Mouse (Mus musculus): Measurements from ENCODE around the gene Metrn. TPM values are rescaled to one million over a fixed set of nuclear protein-coding genes. Genes with fewer than 3 reads are reported as not detected.

Metrn gene
- polyA plus RNA-seq (2016; fragmentation: Nextera tagmentation; extraction: Ambion mirVana) = 29.1 and 31.7 TPM in 2 replicates

DNA sequence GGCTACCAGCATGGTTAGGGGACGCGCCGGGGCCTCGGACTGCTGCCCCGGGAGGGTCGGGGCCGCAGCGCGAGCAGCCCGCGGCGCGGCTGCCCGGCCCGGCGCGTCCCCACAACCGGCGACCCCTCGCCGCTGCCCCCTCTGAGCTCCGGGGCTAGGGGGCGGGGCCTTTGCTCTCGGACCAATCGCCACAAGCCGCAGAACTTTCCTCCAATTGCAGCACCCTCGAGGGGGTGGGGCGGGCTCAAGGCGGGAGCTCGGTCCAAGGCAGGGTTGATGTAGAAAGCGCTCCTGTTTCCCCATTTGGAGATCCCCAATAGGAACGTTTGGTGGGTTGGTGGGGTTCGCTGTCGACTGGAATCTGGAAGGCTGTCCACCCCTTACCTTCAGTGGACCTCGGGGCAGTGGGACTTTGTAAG lies at the start of gene Metrn:
Metrn (minus strand) TSS at position 186 of the 419 bp plus-strand sequence.
- Histone ChIP-seq H3K9me3 (replicated peaks) (no peaks in the 10 kb centered on the region), H3K4me2 (peak within 1 kb of the TSS; percentile 95), H3K36me3 (peaks cover 13% of the 10 kb centered on the region), H3K27me3 (replicated peaks) (peaks cover 6% of the 10 kb centered on the region), H3K27ac (peak within 1 kb of the TSS; percentile 68; the same call in 1 of the 2 replicates), H3K4me1 (peaks cover 48% of the 10 kb centered on the region), H3K4me3 (peak within 1 kb of the TSS; percentile 80), H3K9ac (peak within 1 kb of the TSS; percentile 77)
- ATAC-seq = peak; percentile 79
- WGBS (ENCODE audit: insufficient replicate concordance) = under 1% methylated on average over 35 of the region's 35 CpGs

DNA sequence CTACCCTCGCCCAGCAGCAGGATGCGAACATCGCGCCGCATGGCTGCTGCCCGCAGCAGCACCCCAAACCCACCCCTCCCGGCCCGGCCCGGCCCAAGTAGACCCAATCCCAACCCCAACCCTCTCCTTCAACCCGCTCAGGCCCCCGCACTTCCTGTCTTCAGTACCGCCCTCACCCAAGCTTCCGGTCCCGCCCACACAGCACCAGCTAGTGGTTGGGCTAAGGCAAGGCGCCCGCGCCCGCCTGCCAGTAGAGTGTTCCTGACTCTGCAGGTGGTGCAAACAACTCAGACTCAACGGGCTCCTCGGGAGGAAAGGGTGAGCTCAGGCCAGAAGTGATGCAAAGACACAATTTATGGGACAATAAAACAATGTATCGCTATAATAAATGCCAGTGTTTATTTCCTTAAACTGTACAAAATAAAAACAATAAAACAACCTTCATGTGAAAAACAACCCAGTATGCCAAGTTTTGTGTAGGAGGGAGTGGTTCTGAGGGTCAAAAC lies 47.5 kb upstream of the Metrn start, which contains the start of gene Rhot2:
Rhot2 (minus strand) TSS at position 456 of the 506 bp plus-strand sequence.
- peak within 1 kb of the TSS; percentile 91 for H3K27ac ChIP-seq
- peak within 1 kb of the TSS; percentile 89 for H3K4me2 ChIP-seq
- H3K9ac ChIP-seq = peak within 1 kb of the TSS; percentile 91
- H3K9me3 ChIP-seq (replicated peaks) = no peaks in the 10 kb centered on the region
- WGBS (ENCODE audit: insufficient replicate concordance) = under 1% methylated on average over 21 of the region's 21 CpGs
- ATAC-seq = peak; percentile 93
- peaks cover 82% of the 10 kb centered on the region for H3K36me3 ChIP-seq
- H3K27me3 ChIP-seq (replicated peaks) = no peaks in the 10 kb centered on the region
- H3K4me1 ChIP-seq = peaks cover 40% of the 10 kb centered on the region
- peak within 1 kb of the TSS; percentile 82 for H3K4me3 ChIP-seq

DNA sequence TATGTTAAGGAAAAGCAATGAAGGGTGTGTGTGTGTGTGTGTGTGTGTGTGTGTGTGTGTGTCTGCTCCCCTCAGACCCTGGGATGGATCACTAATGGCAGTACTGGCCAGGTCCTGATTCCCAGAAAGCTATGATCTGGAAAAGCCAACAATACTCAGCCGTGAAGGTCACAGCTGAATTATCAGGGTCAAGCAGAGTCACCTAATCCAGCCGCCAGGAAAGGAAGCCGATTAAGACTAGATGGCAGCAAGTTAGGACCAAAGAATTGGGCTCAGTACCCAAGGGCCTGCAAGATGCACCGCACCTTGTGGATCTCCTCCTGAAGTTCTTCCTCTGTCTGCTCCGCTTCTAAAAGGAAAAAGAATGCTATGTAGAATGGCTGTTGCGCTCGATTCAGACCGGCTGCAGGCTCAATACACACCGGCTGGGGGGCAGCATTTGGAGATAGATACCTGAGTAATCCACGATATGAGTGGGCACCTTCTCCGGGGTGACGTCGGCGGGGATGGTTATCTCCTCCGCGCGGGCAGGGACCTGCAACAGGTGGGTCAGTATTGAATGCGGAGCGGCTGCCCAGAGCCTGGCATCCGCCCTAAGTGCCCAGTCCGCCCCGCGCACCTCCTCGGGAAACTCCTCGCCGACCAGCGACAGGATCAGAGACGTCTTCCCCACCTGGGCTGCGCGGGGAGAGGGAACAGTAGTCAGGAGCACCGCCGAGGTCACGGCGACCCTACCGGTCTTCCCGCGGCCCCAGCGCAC lies 46.9 kb upstream of the Metrn start:
- Histone ChIP-seq H3K4me3 (peak overlapping the region; percentile 82), H3K36me3 (peaks cover 82% of the 10 kb centered on the region), H3K27ac (peak overlapping the region; percentile 91), H3K4me1 (peaks cover 46% of the 10 kb centered on the region), H3K4me2 (peak overlapping the region; percentile 89), H3K9ac (peak overlapping the region; percentile 91), H3K27me3 (replicated peaks) (no peaks in the 10 kb centered on the region), H3K9me3 (replicated peaks) (no peaks in the 10 kb centered on the region)
- 2% methylated on average over 35 of the region's 38 CpGs for WGBS (ENCODE audit: insufficient replicate concordance)
- ATAC-seq = peak; percentile 51

DNA sequence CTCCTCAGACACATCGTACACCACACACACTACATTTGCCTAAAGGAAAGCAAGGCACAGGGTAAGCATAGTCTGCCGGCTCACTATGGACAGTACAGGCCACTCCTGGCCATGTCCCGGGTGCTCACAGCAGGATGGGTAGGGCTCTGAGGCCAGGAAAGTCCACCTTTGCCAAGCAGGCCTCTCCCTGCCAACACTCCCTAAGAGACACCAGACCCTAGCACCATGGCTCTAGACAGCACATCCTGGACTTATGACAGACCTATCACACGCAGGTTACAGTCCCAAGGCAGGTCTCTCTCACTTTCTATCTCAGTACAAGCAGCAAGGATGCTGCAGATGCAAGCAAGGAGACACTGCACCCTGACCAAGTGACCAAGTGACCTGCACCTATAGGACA lies 46.2 kb upstream of the Metrn start:
- Histone ChIP-seq H3K27me3 (replicated peaks) (no peaks in the 10 kb centered on the region), H3K9me3 (replicated peaks) (no peaks in the 10 kb centered on the region), H3K27ac (peak overlapping the region; percentile 91), H3K36me3 (peaks cover 82% of the 10 kb centered on the region), H3K4me3 (peak overlapping the region; percentile 82), H3K9ac (peak overlapping the region; percentile 91), H3K4me2 (peak overlapping the region; percentile 89), H3K4me1 (peaks cover 47% of the 10 kb centered on the region)
- no peak for ATAC-seq
- 88% methylated on average over 4 of the region's 4 CpGs for WGBS (ENCODE audit: insufficient replicate concordance)

DNA sequence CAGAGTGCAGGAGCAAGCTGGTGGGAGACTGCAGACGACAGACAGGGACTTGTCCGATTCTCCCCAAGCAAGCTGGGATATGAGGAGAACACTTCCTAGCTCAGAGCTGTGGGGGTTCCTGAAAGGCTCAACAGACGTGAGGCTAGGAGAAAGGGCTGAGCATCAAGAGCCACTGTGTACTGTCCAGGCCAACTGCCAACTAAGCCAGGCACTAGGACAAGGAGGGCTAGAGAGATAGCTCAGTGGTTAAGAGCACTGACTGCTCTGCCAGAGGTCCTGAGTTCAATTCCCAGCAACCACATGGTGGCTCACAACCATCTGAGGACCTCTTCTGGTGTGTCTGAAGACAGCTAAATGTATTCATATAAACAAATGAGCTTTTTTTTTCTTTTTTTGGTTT lies 45.6 kb upstream of the Metrn start:
- H3K4me3 ChIP-seq = no peak overlapping the region
- no peak for ATAC-seq
- H3K27ac ChIP-seq = no peak overlapping the region
- WGBS (ENCODE audit: insufficient replicate concordance) = 84% methylated on average over 3 of the region's 3 CpGs
- H3K9me3 ChIP-seq (replicated peaks) = no peaks in the 10 kb centered on the region
- H3K4me2 ChIP-seq = no peak overlapping the region; the same call in 1 of the 2 replicates
- H3K4me1 ChIP-seq = peaks cover 53% of the 10 kb centered on the region
- H3K36me3 ChIP-seq = peaks cover 82% of the 10 kb centered on the region
- no peak overlapping the region for H3K9ac ChIP-seq
- no peaks in the 10 kb centered on the region for H3K27me3 ChIP-seq (replicated peaks)

DNA sequence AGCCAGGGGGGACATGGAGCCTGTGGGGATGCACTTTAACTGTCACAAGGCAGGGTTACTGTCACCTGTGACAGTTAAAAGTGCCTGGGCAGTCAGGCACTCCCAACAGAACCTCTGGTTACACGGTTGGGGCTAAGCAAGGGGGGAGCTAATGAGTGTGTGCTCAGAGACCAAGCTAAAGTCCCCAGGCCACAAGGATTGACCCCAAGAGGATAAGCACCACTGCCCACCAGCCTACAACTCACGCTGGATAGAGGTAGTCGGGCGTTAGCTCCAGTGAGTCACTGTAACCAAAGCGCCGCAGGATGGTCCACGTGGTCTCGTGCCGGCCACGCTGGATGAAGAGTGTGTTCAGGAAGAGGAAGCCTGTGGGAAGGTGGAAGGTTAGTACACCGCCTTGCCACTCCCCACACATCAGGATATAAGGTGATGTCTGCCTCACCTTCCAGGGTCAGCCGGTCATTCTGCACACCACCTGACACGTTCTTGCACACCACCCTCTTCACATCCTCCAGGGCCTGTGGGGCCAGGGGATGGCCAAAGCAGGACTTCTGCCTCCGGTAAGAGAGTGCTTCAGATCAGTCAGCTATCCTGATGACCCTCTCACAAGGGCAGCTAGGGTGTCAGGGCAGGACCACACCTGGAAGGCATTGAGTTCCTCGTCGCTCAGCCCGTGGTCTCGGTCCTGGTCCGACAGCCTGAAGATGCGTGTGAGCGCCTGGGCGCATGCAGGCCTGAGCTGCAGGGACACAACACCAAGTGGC lies 44.4 kb upstream of the Metrn start, which contains the start of gene Gm20683:
Gm20683 (minus strand) TSS at position 647 of the 764 bp plus-strand sequence.
- Histone ChIP-seq H3K9me3 (replicated peaks) (no peaks in the 10 kb centered on the region), H3K4me1 (peaks cover 65% of the 10 kb centered on the region), H3K27me3 (replicated peaks) (no peaks in the 10 kb centered on the region), H3K9ac (no peak within 1 kb of the TSS), H3K36me3 (peaks cover 72% of the 10 kb centered on the region), H3K4me3 (no peak within 1 kb of the TSS), H3K27ac (no peak within 1 kb of the TSS), H3K4me2 (no peak within 1 kb of the TSS; the same call in 1 of the 2 replicates)
- 90% methylated on average over 22 of the region's 22 CpGs for WGBS (ENCODE audit: insufficient replicate concordance)
- ATAC-seq = no peak

DNA sequence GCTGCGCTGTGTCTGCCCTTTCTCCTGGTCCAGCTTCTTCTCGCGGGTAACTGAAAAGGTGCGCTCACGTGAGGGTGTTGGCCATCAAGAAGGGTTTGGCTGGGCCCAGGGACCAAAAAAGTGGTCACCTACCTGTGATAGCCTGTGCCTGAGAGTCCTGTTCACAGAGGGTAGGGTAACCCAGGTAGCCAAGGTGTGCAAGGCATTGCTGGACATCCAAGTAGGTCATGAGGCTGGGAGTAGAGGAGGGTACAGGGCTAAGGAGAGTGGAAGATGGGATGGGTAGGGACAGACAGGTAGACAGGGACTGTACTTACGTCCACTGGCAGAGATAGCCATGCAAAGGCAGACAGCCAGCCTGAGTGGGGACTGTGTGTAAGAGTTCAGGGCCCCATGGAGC lies 43.6 kb upstream of the Metrn start:
- Histone ChIP-seq H3K27ac (no peak overlapping the region), H3K9me3 (replicated peaks) (no peaks in the 10 kb centered on the region), H3K4me1 (peaks cover 73% of the 10 kb centered on the region), H3K27me3 (replicated peaks) (no peaks in the 10 kb centered on the region), H3K36me3 (peaks cover 70% of the 10 kb centered on the region), H3K4me2 (no peak overlapping the region), H3K9ac (no peak overlapping the region), H3K4me3 (no peak overlapping the region)
- WGBS (ENCODE audit: insufficient replicate concordance) = 90% methylated on average over 6 of the region's 6 CpGs
- no peak for ATAC-seq

DNA sequence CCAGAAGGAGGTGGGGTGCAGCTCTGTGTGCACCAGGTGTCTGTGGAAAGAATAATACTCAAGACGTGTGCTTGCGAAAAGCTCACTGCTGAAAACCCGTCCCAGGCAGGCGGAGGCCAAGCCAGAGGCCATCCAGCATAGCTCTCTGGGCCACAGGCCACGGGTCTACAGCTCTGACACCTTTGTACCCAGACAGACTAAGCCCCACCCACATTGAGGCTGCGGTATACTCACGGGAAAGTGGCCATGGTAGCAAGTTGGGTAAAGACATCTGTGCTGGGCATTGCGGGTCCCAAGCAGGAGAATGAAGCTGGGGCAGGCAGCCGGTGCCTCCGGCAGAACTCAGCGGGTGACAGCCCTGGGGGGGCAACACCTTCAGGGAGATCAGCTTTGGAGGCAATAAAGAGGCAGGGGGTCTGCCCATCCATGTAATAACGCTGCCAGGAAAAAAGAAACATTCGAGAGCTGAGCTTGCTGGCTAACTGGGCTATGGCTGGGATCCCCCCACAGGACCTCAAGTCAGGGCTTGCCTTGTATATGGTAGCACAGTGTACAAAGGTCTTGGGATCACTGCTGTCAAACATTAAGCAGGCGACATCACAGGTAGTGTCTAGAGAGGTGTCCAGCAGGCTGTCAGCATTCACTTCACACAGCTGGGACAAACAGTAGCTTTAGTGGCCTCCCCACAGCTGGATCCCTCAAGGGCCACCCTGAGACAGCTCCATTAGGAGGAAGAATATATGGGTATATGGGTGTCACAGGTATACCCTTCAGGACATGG lies 42.7 kb upstream of the Metrn start:
- 79% methylated on average over 14 of the region's 14 CpGs for WGBS (ENCODE audit: insufficient replicate concordance)
- ATAC-seq = no peak
- H3K9me3 ChIP-seq (replicated peaks) = no peaks in the 10 kb centered on the region
- no peak overlapping the region for H3K4me3 ChIP-seq
- no peak overlapping the region for H3K4me2 ChIP-seq
- peak overlapping the region; percentile 48 for H3K27ac ChIP-seq
- H3K27me3 ChIP-seq (replicated peaks) = no peaks in the 10 kb centered on the region
- H3K36me3 ChIP-seq = peaks cover 72% of the 10 kb centered on the region
- H3K9ac ChIP-seq = no peak overlapping the region; the same call in 1 of the 2 replicates
- peaks cover 74% of the 10 kb centered on the region for H3K4me1 ChIP-seq

DNA sequence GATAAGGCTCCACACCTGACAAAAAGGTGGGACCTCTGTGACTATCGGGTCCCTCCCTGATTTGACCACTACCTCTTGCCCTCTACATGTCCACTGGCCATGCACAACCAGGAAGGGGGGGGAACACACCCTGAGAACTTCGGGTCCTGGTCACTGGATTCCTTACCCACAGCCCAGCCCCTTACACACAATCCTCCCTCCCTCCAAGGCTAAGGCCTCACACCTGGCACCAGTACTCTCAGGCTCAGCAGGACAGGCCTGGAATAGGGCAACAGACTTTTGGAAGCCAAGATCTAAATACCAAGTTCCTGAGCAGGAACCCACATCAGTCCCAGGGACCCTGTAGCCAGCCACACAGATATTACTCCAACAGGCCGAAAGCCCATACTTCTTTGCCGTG lies 42.0 kb upstream of the Metrn start:
- ATAC-seq = no peak
- peak overlapping the region; percentile 48 for H3K27ac ChIP-seq
- peaks cover 78% of the 10 kb centered on the region for H3K4me1 ChIP-seq
- no peak overlapping the region for H3K4me3 ChIP-seq
- H3K36me3 ChIP-seq = peaks cover 77% of the 10 kb centered on the region
- 83% methylated on average over 4 of the region's 4 CpGs for WGBS (ENCODE audit: insufficient replicate concordance)
- no peaks in the 10 kb centered on the region for H3K9me3 ChIP-seq (replicated peaks)
- no peak overlapping the region for H3K9ac ChIP-seq
- H3K27me3 ChIP-seq (replicated peaks) = no peaks in the 10 kb centered on the region
- no peak overlapping the region for H3K4me2 ChIP-seq

DNA sequence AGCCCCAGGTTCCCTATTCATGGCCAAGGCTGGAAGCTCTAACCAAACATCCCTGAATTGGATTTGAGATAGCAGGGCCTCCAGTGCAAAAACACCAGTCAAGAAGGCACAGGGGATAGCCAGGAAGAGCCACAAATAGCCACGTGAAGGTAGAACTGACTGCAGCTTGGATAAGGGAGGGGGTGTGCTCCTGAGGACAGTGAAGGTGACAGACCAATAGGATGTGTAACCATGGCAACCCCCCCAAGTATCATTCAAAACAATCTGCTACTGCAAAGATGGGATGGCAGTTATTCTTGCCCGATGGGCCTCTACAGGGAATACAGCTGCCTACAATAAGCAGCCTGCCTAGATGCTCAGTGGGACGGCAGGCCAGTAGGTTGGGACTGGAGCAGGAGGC lies 40.6 kb upstream of the Metrn start:
- peaks cover 71% of the 10 kb centered on the region for H3K4me1 ChIP-seq
- H3K9ac ChIP-seq = no peak overlapping the region
- ATAC-seq = no peak
- H3K36me3 ChIP-seq = peaks cover 71% of the 10 kb centered on the region
- peak overlapping the region; percentile 71 for H3K4me2 ChIP-seq
- WGBS (ENCODE audit: insufficient replicate concordance) = 49% methylated on average over 3 of the region's 3 CpGs
- H3K27me3 ChIP-seq (replicated peaks) = no peaks in the 10 kb centered on the region
- H3K4me3 ChIP-seq = no peak overlapping the region
- H3K27ac ChIP-seq = peak overlapping the region; percentile 12; the same call in 1 of the 2 replicates
- H3K9me3 ChIP-seq (replicated peaks) = no peaks in the 10 kb centered on the region

DNA sequence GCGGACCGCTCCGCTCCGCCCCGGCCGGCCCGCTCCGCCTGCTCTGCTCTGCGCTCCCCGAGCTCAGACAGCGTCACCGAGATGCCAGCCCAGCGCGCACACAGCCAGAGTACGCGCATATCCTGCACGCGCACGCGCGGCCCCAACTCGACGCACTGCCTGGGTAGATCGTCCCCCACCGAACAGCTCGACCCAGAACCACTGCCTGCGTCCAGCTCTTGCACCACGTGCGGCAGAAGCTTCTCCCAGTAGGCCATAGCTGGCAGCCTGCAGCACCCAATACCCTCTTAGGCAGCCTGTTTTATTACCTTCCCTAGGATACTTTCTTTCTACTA lies 40.1 kb upstream of the Metrn start, which contains the start of gene Rhbdl1:
Rhbdl1 (minus strand) TSS at position 220 of the 335 bp plus-strand sequence.
- no peaks in the 10 kb centered on the region for H3K27me3 ChIP-seq (replicated peaks)
- peak within 1 kb of the TSS; percentile 12 for H3K27ac ChIP-seq
- H3K9ac ChIP-seq = peak within 1 kb of the TSS; percentile 56
- ATAC-seq = no peak
- H3K4me2 ChIP-seq = peak within 1 kb of the TSS; percentile 71
- 1% methylated on average over 28 of the region's 29 CpGs for WGBS (ENCODE audit: insufficient replicate concordance)
- no peaks in the 10 kb centered on the region for H3K9me3 ChIP-seq (replicated peaks)
- peaks cover 66% of the 10 kb centered on the region for H3K36me3 ChIP-seq
- peak within 1 kb of the TSS; percentile 38 for H3K4me3 ChIP-seq
- H3K4me1 ChIP-seq = peaks cover 69% of the 10 kb centered on the region

Data from liver, embryonic 12.5 days (tissue).